Mouse (Mus musculus): Measurements from ENCODE around the gene Zfp800. TPM values are rescaled to one million over a fixed set of nuclear protein-coding genes. Genes with fewer than 3 reads are reported as not detected.

Gene Zfp800
- 14.1 and 14.4 TPM in 2 replicates for polyA plus RNA-seq (2021; fragmentation: Nextera tagmentation)
- long read RNA-seq, experiment 1, transcript Zfp800-205 (5 exons, 703 nt) = major isoform, 10 of 22 reads
- long read RNA-seq, experiment 1, partial matches to known transcripts = 6 of 22 reads
- long read RNA-seq, experiment 1, other reads (novel, unspliced or antisense) = 6 of 22 reads
- long read RNA-seq, experiment 2, full-length matches to known transcripts = 18 of 45 reads
- long read RNA-seq, experiment 2, partial matches to known transcripts = 15 of 45 reads
- long read RNA-seq, experiment 2, other reads (novel, unspliced or antisense) = 12 of 45 reads

GRCm38 (mm10) chr6:28397681-28398203, at the start of gene Zfp800:
TSS of gene Zfp800 (minus strand) at chr6:28398005.

GRCm38 (mm10) chr6:28428290-28428689, 30.5 kb upstream of the Zfp800 start, which contains the start of gene Gcc1:
TSS of gene Gcc1 (minus strand) at chr6:28428390.

GRCm38 (mm10) chr6:28427096-28427839, 29.5 kb upstream of the Zfp800 start, which contains the start of gene Fscn3:
TSS of gene Fscn3 (plus strand) at chr6:28427789.

GRCm38 (mm10) chr6:28423313-28423712, 25.5 kb upstream of the Zfp800 start, which contains the start of gene Arf5:
TSS of gene Arf5 (plus strand) at chr6:28423560.

Other genes starting within 250 kb of the Zfp800 start
- 119 and 160 TPM in 2 replicates for gene Arf5, start 25.6 kb upstream of the Zfp800 start, polyA plus RNA-seq (2021; fragmentation: Nextera tagmentation)
- gene Fscn3, start 29.8 kb upstream of the Zfp800 start, polyA plus RNA-seq (2021; fragmentation: Nextera tagmentation) = not detected in 2 replicates
- gene Gcc1, start 30.4 kb upstream of the Zfp800 start, polyA plus RNA-seq (2021; fragmentation: Nextera tagmentation) = 3.7 and 5.0 TPM in 2 replicates
- gene Pax4, start 51.3 kb upstream of the Zfp800 start, polyA plus RNA-seq (2021; fragmentation: Nextera tagmentation) = not detected in 2 replicates
- gene Snd1, start 77.1 kb upstream of the Zfp800 start, polyA plus RNA-seq (2021; fragmentation: Nextera tagmentation) = 36.2 and 42.6 TPM in 2 replicates

Measured in layer of hippocampus, adult 6 months (tissue).